Mouse (Mus musculus): ENCODE measurements around the gene Cfap126. TPM values are rescaled to one million over a fixed set of nuclear protein-coding genes. Genes with fewer than 3 reads are reported as not detected.

Gene Cfap126
- polyA plus RNA-seq, 1 experiment from 2014 or later = 5.6 TPM

DNA sequence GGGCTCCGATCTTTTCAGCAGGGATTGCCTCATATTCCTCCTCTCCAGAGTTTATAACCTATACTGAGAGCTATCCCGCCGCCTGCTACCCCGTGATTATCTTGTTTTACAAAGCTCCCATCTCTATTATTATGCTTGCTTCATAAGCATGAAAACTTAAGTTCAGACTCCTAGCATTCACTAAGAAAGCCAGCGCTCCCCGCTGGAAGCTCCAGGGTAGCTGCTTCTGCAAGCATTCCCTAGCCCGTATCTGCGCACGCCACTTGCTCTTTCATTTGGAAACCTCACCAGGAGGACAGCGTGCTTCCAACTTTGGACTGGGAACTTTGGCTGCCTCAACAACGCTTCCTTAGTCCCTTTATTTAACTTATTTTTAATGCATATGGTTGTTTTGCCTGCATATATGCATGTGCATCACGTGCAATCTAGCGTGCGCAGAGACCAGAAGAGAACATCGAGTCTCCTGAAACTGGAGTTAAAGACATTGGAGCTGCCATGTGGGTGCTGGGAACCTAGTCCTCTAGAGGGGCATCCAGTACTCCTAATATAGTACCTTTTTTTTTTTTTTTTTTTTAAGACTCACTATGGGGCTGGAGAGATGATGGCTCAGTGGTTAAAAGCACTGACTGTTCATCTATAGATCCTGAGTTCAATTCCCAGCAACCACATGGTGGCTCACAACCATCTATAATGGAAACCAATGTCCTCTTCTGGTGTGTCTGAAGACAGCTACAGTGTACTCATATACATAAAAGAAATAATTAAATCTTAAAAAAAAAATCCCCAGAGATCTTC lies 1.7 kb upstream of the Cfap126 start:
- H3K4me1 ChIP-seq (ENCODE audit: control insufficient read depth, insufficient read depth, low read length) = peaks cover 5% of the 10 kb centered on the region; the same call in 1 of the 2 replicates
- ATAC-seq (replicated peaks; ENCODE audit: insufficient number of reproducible peaks, low FRiP score, low TSS enrichment) = 0 out of 2 replicates have a peak, but pooled peaks have one; percentile 23
- 5% methylated on average over 15 of the region's 15 CpGs for WGBS (ENCODE audit: insufficient replicate concordance)
- H3K9ac ChIP-seq (ENCODE audit: low read depth, low read length) = peak overlapping the region; percentile 71
- peak overlapping the region; percentile 74 for H3K27ac ChIP-seq (ENCODE audit: low read depth, low read length)
- H3K27me3 ChIP-seq (ENCODE audit: control insufficient read depth, insufficient read depth, low read length) = no peaks in the 10 kb centered on the region
- H3K4me2 ChIP-seq = peak overlapping the region; percentile 82
- no peaks in the 10 kb centered on the region for H3K9me3 ChIP-seq (replicated peaks; ENCODE audit: control insufficient read depth, low read length)
- H3K36me3 ChIP-seq (ENCODE audit: control insufficient read depth, insufficient read depth, low read length) = no peaks in the 10 kb centered on the region
- peak overlapping the region; percentile 65 for H3K4me3 ChIP-seq (ENCODE audit: low read depth, low read length)

DNA sequence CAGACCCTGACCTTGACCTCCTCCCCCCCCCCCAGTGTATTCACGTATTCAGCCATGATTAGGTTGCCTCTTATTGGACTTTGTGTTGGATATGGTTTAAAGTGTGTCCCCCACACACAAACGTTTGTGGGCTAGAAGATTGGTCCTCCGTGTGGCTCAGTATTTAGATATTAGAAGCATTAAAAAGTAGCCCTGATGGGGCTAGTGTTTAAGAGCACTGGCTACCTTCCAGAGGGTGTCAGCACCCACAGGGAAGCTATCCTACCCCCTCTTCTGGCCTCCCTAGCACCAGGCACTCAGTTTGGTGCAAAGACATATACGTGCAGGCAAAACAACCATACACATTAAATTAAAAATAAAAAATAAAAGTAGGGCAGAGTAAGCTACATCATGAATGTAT lies 732 bp upstream of the Cfap126 start:
- Histone ChIP-seq H3K4me3 (ENCODE audit: low read depth, low read length) (no peak overlapping the region), H3K9ac (ENCODE audit: low read depth, low read length) (no peak overlapping the region; the same call in 1 of the 2 replicates)
- ATAC-seq (replicated peaks; ENCODE audit: insufficient number of reproducible peaks, low FRiP score, low TSS enrichment) = no peak

DNA sequence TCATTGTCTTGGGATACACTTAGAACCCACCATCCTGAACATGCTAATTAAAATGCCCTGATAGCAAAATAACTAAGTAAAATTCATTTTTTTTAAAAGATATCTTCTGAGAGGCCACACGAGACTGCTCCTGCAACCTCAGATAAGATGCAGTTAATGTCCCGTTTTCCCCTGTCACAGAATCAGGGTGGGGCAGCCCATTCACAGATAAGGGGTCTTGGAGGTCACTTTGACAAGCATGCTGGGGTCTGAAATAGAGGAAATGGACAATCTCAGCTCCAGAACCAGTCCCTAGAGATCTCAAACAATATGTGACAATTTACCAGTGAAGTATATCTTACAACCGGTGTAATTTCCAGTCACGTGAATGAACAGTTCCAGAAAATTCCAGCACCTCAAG lies 2.6 kb downstream of the Cfap126 start:
- Histone ChIP-seq H3K27ac (ENCODE audit: low read depth, low read length) (no peak overlapping the region), H3K9me3 (replicated peaks; ENCODE audit: control insufficient read depth, low read length) (no peaks in the 10 kb centered on the region), H3K36me3 (ENCODE audit: control insufficient read depth, insufficient read depth, low read length) (no peaks in the 10 kb centered on the region), H3K4me3 (ENCODE audit: low read depth, low read length) (no peak overlapping the region), H3K4me1 (ENCODE audit: control insufficient read depth, insufficient read depth, low read length) (peaks cover 11% of the 10 kb centered on the region; the same call in 1 of the 2 replicates), H3K4me2 (no peak overlapping the region), H3K9ac (ENCODE audit: low read depth, low read length) (no peak overlapping the region), H3K27me3 (ENCODE audit: control insufficient read depth, insufficient read depth, low read length) (no peaks in the 10 kb centered on the region)
- no peak for ATAC-seq (replicated peaks; ENCODE audit: insufficient number of reproducible peaks, low FRiP score, low TSS enrichment)
- 37% methylated on average over 4 of the region's 4 CpGs for WGBS (ENCODE audit: insufficient replicate concordance)

More for the DNA sequence above, 732 bp upstream of the Cfap126 start:
- Histone ChIP-seq H3K27me3 (ENCODE audit: control insufficient read depth, insufficient read depth, low read length) (no peaks in the 10 kb centered on the region), H3K4me2 (no peak overlapping the region), H3K4me1 (ENCODE audit: control insufficient read depth, insufficient read depth, low read length) (peaks cover 5% of the 10 kb centered on the region; the same call in 1 of the 2 replicates), H3K9me3 (replicated peaks; ENCODE audit: control insufficient read depth, low read length) (no peaks in the 10 kb centered on the region), H3K36me3 (ENCODE audit: control insufficient read depth, insufficient read depth, low read length) (no peaks in the 10 kb centered on the region), H3K27ac (ENCODE audit: low read depth, low read length) (no peak overlapping the region)
- 82% methylated on average over 4 of the region's 4 CpGs for WGBS (ENCODE audit: insufficient replicate concordance)

DNA sequence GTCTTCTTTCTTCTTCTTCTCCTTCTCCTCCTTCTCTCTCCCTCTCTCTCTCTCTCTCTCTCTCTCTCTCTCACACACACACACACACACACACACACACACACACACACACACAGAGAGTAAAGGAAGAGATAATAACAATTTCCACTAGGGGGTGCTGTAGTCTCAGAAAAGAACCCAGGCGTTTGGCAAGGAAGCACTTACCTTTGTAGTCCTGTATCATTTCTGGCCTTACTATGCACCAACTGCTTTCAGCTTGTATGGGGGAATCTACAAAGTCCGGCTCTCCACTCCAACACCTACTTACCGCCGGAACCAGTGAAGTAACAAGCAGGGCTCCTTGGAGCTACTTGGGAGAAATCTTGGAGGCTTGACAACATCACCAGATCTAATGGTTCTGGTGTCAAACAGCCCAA lies 4.6 kb downstream of the Cfap126 start:
- no peaks in the 10 kb centered on the region for H3K36me3 ChIP-seq (ENCODE audit: control insufficient read depth, insufficient read depth, low read length)
- no peak overlapping the region for H3K4me2 ChIP-seq
- no peak for ATAC-seq (replicated peaks; ENCODE audit: insufficient number of reproducible peaks, low FRiP score, low TSS enrichment)
- WGBS (ENCODE audit: insufficient replicate concordance) = 12% methylated on average over 4 of the region's 4 CpGs
- H3K27me3 ChIP-seq (ENCODE audit: control insufficient read depth, insufficient read depth, low read length) = no peaks in the 10 kb centered on the region
- no peak overlapping the region for H3K9ac ChIP-seq (ENCODE audit: low read depth, low read length)
- no peaks in the 10 kb centered on the region for H3K9me3 ChIP-seq (replicated peaks; ENCODE audit: control insufficient read depth, low read length)
- H3K4me3 ChIP-seq (ENCODE audit: low read depth, low read length) = no peak overlapping the region
- H3K27ac ChIP-seq (ENCODE audit: low read depth, low read length) = no peak overlapping the region
- H3K4me1 ChIP-seq (ENCODE audit: control insufficient read depth, insufficient read depth, low read length) = peaks cover 15% of the 10 kb centered on the region

DNA sequence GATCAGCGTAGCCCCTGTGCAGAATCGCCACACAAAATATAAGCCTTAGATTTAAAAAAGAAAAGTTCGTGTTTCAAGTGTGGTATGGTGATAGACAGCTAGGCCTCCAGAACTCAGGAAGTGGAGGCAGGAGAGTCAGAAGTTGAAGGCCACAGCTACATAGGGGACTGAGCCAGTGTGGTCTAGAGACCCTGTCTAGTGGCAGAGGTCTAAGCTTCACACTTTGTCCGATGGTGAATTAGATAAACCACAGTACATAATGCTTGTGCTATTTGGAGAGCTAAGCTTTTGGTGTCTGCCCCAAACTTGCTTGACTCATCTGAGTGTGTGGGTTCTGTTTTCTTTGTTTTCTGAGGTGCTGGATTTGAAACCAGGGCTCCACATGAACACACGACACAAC lies 5.3 kb downstream of the Cfap126 start:
- Histone ChIP-seq H3K27me3 (ENCODE audit: control insufficient read depth, insufficient read depth, low read length) (no peaks in the 10 kb centered on the region), H3K9me3 (replicated peaks; ENCODE audit: control insufficient read depth, low read length) (no peaks in the 10 kb centered on the region), H3K27ac (ENCODE audit: low read depth, low read length) (no peak overlapping the region), H3K4me1 (ENCODE audit: control insufficient read depth, insufficient read depth, low read length) (peaks cover 10% of the 10 kb centered on the region), H3K36me3 (ENCODE audit: control insufficient read depth, insufficient read depth, low read length) (no peaks in the 10 kb centered on the region), H3K4me3 (ENCODE audit: low read depth, low read length) (no peak overlapping the region), H3K9ac (ENCODE audit: low read depth, low read length) (no peak overlapping the region), H3K4me2 (no peak overlapping the region)
- WGBS (ENCODE audit: insufficient replicate concordance) = 80% methylated on average over 5 of the region's 5 CpGs
- no peak for ATAC-seq (replicated peaks; ENCODE audit: insufficient number of reproducible peaks, low FRiP score, low TSS enrichment)

DNA sequence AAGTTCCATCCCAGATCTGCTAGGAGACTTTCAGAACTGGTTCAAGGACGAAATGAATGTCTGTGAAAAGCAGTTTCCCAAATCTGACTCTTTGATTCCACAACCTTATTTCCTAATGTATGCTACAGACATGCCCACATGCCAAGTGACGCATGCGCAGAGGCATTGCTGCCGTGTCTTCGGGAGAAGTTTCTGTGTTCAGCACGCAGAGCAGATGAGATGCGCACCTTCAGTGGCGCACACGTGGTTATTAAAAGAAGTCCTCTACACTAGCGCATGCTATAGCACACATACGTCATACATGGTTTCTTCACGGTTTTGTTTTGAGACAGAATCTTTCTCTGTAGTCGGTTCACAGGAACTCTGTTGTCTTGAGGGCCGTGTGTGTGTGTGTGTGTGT lies 5.7 kb downstream of the Cfap126 start:
- 85% methylated on average over 14 of the region's 14 CpGs for WGBS (ENCODE audit: insufficient replicate concordance)
- Histone ChIP-seq H3K27me3 (ENCODE audit: control insufficient read depth, insufficient read depth, low read length) (no peaks in the 10 kb centered on the region), H3K9ac (ENCODE audit: low read depth, low read length) (no peak overlapping the region), H3K4me2 (no peak overlapping the region), H3K36me3 (ENCODE audit: control insufficient read depth, insufficient read depth, low read length) (no peaks in the 10 kb centered on the region), H3K4me3 (ENCODE audit: low read depth, low read length) (no peak overlapping the region), H3K9me3 (replicated peaks; ENCODE audit: control insufficient read depth, low read length) (no peaks in the 10 kb centered on the region), H3K4me1 (ENCODE audit: control insufficient read depth, insufficient read depth, low read length) (peaks cover 10% of the 10 kb centered on the region), H3K27ac (ENCODE audit: low read depth, low read length) (no peak overlapping the region)
- ATAC-seq (replicated peaks; ENCODE audit: insufficient number of reproducible peaks, low FRiP score, low TSS enrichment) = no peak

DNA sequence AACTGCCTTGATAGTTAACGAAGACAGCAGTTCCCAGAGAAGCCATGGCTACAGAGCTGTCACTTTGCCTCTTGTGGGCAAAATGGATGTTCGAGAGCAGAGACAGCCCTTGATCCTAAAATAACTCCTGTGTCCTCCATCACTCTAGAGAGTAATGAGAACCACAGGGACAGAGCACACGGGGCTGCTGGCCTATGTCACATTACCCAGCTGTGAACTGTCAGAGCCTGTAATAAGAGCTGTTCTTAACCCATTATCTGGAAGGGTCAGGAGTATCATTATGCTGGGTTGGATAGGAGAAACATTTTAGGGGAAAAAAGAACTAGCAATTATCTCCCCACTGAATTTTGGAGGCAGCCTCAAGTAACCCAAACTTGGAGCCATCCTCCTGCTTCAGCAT lies 7.2 kb downstream of the Cfap126 start:
- Histone ChIP-seq H3K9ac (ENCODE audit: low read depth, low read length) (no peak overlapping the region), H3K4me2 (no peak overlapping the region), H3K4me3 (ENCODE audit: low read depth, low read length) (no peak overlapping the region), H3K9me3 (replicated peaks; ENCODE audit: control insufficient read depth, low read length) (no peaks in the 10 kb centered on the region), H3K36me3 (ENCODE audit: control insufficient read depth, insufficient read depth, low read length) (no peaks in the 10 kb centered on the region), H3K4me1 (ENCODE audit: control insufficient read depth, insufficient read depth, low read length) (peaks cover 10% of the 10 kb centered on the region), H3K27ac (ENCODE audit: low read depth, low read length) (peak overlapping the region; percentile 12; the same call in 1 of the 2 replicates), H3K27me3 (ENCODE audit: control insufficient read depth, insufficient read depth, low read length) (no peaks in the 10 kb centered on the region)
- no peak for ATAC-seq (replicated peaks; ENCODE audit: insufficient number of reproducible peaks, low FRiP score, low TSS enrichment)
- 24% methylated on average over 3 of the region's 3 CpGs for WGBS (ENCODE audit: insufficient replicate concordance)

DNA sequence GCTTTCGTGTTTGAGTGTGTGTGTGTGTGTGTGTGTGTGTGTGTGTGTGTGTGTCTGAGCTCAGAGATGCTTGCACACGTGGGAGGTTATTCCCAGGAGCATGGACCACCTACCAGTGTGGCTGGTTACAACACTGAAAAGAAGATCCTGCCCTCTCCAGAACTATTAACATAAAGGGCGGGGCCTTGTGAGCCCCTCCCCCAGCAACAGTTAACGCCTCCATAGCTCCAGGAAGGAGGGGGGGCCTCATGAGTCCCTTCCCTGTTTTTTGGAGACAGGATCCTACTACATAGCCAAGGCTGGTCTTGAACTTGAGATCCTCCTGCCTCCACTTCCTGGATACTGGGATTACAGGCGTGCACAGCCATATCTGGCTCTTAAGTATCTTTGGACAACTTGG lies 8.1 kb downstream of the Cfap126 start:
- Histone ChIP-seq H3K27me3 (ENCODE audit: control insufficient read depth, insufficient read depth, low read length) (no peaks in the 10 kb centered on the region), H3K4me3 (ENCODE audit: low read depth, low read length) (no peak overlapping the region), H3K9ac (ENCODE audit: low read depth, low read length) (no peak overlapping the region), H3K9me3 (replicated peaks; ENCODE audit: control insufficient read depth, low read length) (no peaks in the 10 kb centered on the region), H3K4me2 (no peak overlapping the region), H3K36me3 (ENCODE audit: control insufficient read depth, insufficient read depth, low read length) (no peaks in the 10 kb centered on the region), H3K27ac (ENCODE audit: low read depth, low read length) (no peak overlapping the region), H3K4me1 (ENCODE audit: control insufficient read depth, insufficient read depth, low read length) (peaks cover 10% of the 10 kb centered on the region)
- ATAC-seq (replicated peaks; ENCODE audit: insufficient number of reproducible peaks, low FRiP score, low TSS enrichment) = no peak
- WGBS (ENCODE audit: insufficient replicate concordance) = 45% methylated on average over 5 of the region's 5 CpGs

DNA sequence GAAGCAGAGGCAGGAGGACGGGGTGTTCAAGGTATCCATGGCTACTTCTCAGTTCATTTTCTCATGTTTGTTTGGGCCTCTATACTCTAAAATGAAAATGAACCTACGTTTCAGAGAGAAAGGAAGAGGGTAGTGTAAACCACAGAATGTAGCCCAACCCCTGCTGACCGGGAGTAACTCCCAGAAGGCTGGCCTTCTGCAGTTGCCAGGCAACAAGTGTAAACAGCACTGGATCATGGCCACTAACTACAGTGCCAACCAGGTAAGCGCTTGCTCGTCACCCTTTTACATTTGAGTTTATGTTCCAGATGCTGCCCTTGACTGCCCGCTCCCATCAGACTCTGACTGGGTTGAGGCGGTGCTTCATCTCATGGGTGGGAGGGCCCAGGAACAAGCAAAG lies 9.2 kb downstream of the Cfap126 start:
- ATAC-seq (replicated peaks; ENCODE audit: insufficient number of reproducible peaks, low FRiP score, low TSS enrichment) = no peak
- no peaks in the 10 kb centered on the region for H3K9me3 ChIP-seq (replicated peaks; ENCODE audit: control insufficient read depth, low read length)
- 33% methylated on average over 7 of the region's 7 CpGs for WGBS (ENCODE audit: insufficient replicate concordance)
- H3K36me3 ChIP-seq (ENCODE audit: control insufficient read depth, insufficient read depth, low read length) = no peaks in the 10 kb centered on the region
- H3K4me1 ChIP-seq (ENCODE audit: control insufficient read depth, insufficient read depth, low read length) = peaks cover 10% of the 10 kb centered on the region
- no peak overlapping the region for H3K4me3 ChIP-seq (ENCODE audit: low read depth, low read length)
- no peak overlapping the region for H3K9ac ChIP-seq (ENCODE audit: low read depth, low read length)
- H3K27me3 ChIP-seq (ENCODE audit: control insufficient read depth, insufficient read depth, low read length) = no peaks in the 10 kb centered on the region
- H3K27ac ChIP-seq (ENCODE audit: low read depth, low read length) = no peak overlapping the region
- no peak overlapping the region for H3K4me2 ChIP-seq

Measured in heart, embryonic 11.5 days (tissue).